Mouse (Mus musculus): ENCODE results near the gene Nudt1.

DNA sequence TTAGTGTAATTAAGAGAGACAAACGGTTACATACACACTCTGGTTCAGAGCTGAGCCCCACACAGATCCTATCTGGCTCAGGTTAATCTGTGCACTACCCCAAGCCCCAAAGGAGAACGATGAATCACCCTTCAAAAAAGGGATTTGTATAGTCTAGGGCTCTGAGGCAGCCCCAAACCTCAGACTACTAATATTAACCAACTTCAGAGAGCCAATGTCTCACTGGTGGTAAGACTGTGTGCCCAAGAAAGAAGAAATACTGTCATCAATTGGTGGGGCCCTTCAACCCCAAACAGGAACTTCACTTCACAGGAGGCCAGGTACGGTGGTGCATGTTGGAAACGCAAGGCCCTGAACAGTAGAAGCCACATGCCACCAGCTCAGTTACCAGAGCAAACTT lies 23.8 kb downstream of the Nudt1 start:
- TF ChIP-seq CTCF (conservative IDR thresholded peaks at IDR 0.05; ENCODE audit: low read length) (no peak), NANOG (IDR thresholded peaks at IDR 0.05; ENCODE audit: borderline replicate concordance, low read length) (no peak), POU5F1 (IDR thresholded peaks at IDR 0.05; ENCODE audit: borderline replicate concordance, low read length) (no peak)
